Mouse (Mus musculus): ENCODE measurements at regions not wholly inside any gene's neighbourhood (a gene's known extent, or its start where the extent isn't known, plus 50 kb on each side); places are given as distances from the start of the nearest gene placed in this dataset.

GRCm38 (mm10) chr13:103499376-103499775 lies 165.1 kb upstream of the Mast4 start:
- no peaks in the 10 kb centered on the region for H3K27me3 ChIP-seq (ENCODE audit: poor library complexity, severe bottlenecking)
- no peaks in the 10 kb centered on the region for H3K9me3 ChIP-seq
- no peak overlapping the region for H3K4me3 ChIP-seq
- DNase-seq (ENCODE audit: extremely low spot score, low spot score) = no peak
- no peak overlapping the region for H3K27ac ChIP-seq
- no peaks in the 10 kb centered on the region for H3K36me3 ChIP-seq (replicated peaks)
- H3K4me1 ChIP-seq = peaks cover 6% of the 10 kb centered on the region; the same call in 1 of the 2 replicates
- WGBS = 93% methylated on average over 8 of the region's 8 CpGs

DNA sequence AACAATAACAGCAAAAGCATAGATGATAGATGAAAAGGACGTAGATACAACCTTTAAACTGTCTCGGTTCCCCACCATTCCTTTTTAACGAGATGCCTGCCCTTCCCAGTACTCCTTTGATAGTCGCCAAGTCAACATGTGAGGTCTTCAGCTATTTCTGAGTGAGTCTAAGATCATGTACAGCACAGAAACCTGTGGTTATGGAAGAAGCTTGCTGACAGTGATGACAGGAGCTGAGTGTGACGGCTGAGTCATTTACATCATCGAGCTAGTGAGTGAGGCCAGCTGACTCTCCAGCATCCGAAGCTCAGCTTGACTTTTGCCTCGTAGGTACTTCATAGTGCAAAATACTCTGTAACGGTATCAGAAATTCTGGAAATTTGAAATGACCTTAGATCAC lies 160.1 kb upstream of the Mast4 start:
- DNase-seq (ENCODE audit: extremely low spot score, low spot score) = no peak
- Histone ChIP-seq H3K9me3 (no peaks in the 10 kb centered on the region), H3K4me1 (peaks cover 22% of the 10 kb centered on the region), H3K36me3 (replicated peaks) (no peaks in the 10 kb centered on the region), H3K27me3 (ENCODE audit: poor library complexity, severe bottlenecking) (peaks cover 4% of the 10 kb centered on the region; the same call in 1 of the 2 replicates), H3K4me3 (no peak overlapping the region), H3K27ac (no peak overlapping the region)
- WGBS = 90% methylated on average over 9 of the region's 9 CpGs

- H3K4me3 ChIP-seq = no peak overlapping the region
- H3K27me3 ChIP-seq (ENCODE audit: poor library complexity, severe bottlenecking) = peaks cover 4% of the 10 kb centered on the region; the same call in 1 of the 2 replicates
- H3K4me1 ChIP-seq = peaks cover 22% of the 10 kb centered on the region
- no peaks in the 10 kb centered on the region for H3K9me3 ChIP-seq
- DNase-seq (ENCODE audit: extremely low spot score, low spot score) = no peak
- H3K27ac ChIP-seq = no peak overlapping the region
- WGBS = 88% methylated on average over 7 of the region's 7 CpGs
- H3K36me3 ChIP-seq (replicated peaks) = no peaks in the 10 kb centered on the region
Measured at GRCm38 (mm10) chr13:103493567-103493966, 159.3 kb upstream of the Mast4 start.

DNA sequence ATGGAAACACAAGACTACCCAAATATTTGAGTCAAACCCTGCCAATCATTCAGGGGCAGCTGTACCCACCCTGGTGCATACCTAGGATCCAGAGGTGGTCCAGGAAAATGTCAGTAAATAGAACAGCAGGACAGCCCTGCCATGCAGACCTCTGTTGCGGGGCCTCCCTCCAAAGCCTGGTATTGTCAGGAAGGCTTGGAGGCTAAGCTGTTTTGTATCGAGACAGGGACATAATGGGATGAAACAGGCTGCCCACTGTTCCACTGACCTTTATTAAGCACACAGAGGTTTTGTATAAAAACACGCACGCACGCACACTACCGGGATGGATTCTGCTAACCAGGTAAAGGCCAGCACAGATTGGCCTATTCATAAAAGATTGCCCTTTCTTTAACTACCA lies 155.8 kb upstream of the Mast4 start:
- no peak overlapping the region for H3K27ac ChIP-seq
- no peak overlapping the region for H3K4me3 ChIP-seq
- 24% methylated on average over 6 of the region's 6 CpGs for WGBS
- peaks cover 16% of the 10 kb centered on the region for H3K4me1 ChIP-seq
- no peaks in the 10 kb centered on the region for H3K9me3 ChIP-seq
- H3K36me3 ChIP-seq (replicated peaks) = no peaks in the 10 kb centered on the region
- DNase-seq (ENCODE audit: extremely low spot score, low spot score) = no peak
- peaks cover 4% of the 10 kb centered on the region; the same call in 1 of the 2 replicates for H3K27me3 ChIP-seq (ENCODE audit: poor library complexity, severe bottlenecking)

- H3K36me3 ChIP-seq (replicated peaks) = no peaks in the 10 kb centered on the region
- no peak overlapping the region for H3K27ac ChIP-seq
- H3K27me3 ChIP-seq (ENCODE audit: poor library complexity, severe bottlenecking) = no peaks in the 10 kb centered on the region
- WGBS = 71% methylated on average over 5 of the region's 5 CpGs
- no peaks in the 10 kb centered on the region for H3K4me1 ChIP-seq
- H3K4me3 ChIP-seq = no peak overlapping the region
- no peaks in the 10 kb centered on the region for H3K9me3 ChIP-seq
- DNase-seq (ENCODE audit: extremely low spot score, low spot score) = no peak
Measured at GRCm38 (mm10) chr13:103484092-103484491, 149.8 kb upstream of the Mast4 start.

GRCm38 (mm10) chr13:103483392-103483791 lies 149.1 kb upstream of the Mast4 start:
- DNase-seq (ENCODE audit: extremely low spot score, low spot score) = no peak
- no peaks in the 10 kb centered on the region for H3K27me3 ChIP-seq (ENCODE audit: poor library complexity, severe bottlenecking)
- WGBS = 76% methylated on average over 7 of the region's 7 CpGs
- H3K9me3 ChIP-seq = no peaks in the 10 kb centered on the region
- H3K36me3 ChIP-seq (replicated peaks) = no peaks in the 10 kb centered on the region
- no peak overlapping the region for H3K27ac ChIP-seq
- H3K4me3 ChIP-seq = no peak overlapping the region
- H3K4me1 ChIP-seq = no peaks in the 10 kb centered on the region

- no peaks in the 10 kb centered on the region for H3K36me3 ChIP-seq (replicated peaks)
- WGBS = 87% methylated on average over 6 of the region's 6 CpGs
- H3K4me1 ChIP-seq = no peaks in the 10 kb centered on the region
- DNase-seq (ENCODE audit: extremely low spot score, low spot score) = no peak
- H3K9me3 ChIP-seq = no peaks in the 10 kb centered on the region
- H3K27ac ChIP-seq = no peak overlapping the region
- H3K27me3 ChIP-seq (ENCODE audit: poor library complexity, severe bottlenecking) = no peaks in the 10 kb centered on the region
- no peak overlapping the region for H3K4me3 ChIP-seq
Measured at GRCm38 (mm10) chr13:103476328-103476727, 142.0 kb upstream of the Mast4 start.

DNA sequence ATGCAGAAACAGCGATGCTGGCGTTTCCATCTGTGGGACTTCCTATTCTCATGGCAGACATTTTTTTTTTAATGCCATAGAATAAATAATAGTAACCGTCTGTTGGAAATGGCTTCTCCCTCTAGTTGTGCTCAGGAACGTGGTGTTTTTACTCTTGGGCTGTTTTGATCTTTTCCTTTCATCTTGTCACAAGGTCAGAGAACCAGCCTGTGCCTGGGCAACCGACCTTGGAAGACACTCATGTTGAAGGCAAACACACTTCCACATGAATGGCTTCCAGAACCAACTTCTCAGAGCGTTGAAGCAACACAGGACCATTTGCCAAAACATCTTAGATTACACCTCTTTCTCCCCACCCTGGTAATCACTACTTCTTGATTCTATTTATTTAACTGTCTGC lies 137.9 kb upstream of the Mast4 start:
- Histone ChIP-seq H3K4me3 (no peak overlapping the region), H3K27me3 (ENCODE audit: poor library complexity, severe bottlenecking) (no peaks in the 10 kb centered on the region), H3K9me3 (no peaks in the 10 kb centered on the region), H3K4me1 (no peaks in the 10 kb centered on the region), H3K36me3 (replicated peaks) (no peaks in the 10 kb centered on the region), H3K27ac (no peak overlapping the region)
- no peak for DNase-seq (ENCODE audit: extremely low spot score, low spot score)
- 85% methylated on average over 6 of the region's 6 CpGs for WGBS

DNA sequence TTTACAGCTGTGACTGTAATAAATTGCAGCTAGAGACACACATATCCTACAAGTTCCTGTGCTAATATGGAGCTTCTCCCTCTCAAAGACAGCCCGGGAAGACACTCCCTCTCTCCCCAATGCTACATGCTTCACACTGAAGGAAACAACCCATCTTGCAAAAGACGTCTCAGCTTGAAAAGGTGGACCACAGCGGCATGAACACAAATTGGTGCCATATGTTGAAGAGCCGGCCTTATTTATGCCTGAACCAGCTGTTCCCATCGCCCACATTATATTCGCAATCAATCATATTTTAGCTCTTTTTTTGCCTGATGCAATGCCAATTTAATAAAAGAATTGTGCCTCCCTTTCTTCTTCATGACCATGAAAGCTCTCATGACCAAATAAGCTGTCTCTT lies 135.8 kb upstream of the Mast4 start:
- Histone ChIP-seq H3K36me3 (replicated peaks) (no peaks in the 10 kb centered on the region), H3K4me1 (no peaks in the 10 kb centered on the region), H3K9me3 (no peaks in the 10 kb centered on the region), H3K27me3 (ENCODE audit: poor library complexity, severe bottlenecking) (no peaks in the 10 kb centered on the region), H3K4me3 (no peak overlapping the region), H3K27ac (no peak overlapping the region)
- WGBS = 78% methylated on average over 6 of the region's 6 CpGs
- no peak for DNase-seq (ENCODE audit: extremely low spot score, low spot score)

DNA sequence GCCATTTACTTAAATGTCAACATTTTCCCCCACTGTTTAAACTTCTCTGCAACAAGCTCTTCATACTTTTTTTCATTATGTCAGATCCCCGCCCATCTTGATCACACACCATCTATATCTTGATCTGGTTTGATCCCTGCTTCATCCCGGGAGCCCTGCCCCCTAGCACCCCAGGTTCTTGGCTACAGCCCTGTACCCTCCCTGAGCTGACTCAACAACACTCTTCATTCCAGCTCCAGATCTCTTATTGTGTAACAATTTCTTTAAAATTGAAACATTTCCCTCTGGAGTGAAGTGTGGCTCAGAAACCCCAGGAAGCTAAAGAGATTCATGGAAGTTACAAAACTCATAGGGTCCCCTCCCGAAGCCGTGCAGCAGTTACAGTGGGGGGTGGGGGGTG lies 126.2 kb upstream of the Mast4 start:
- Histone ChIP-seq H3K4me1 (no peaks in the 10 kb centered on the region), H3K9me3 (no peaks in the 10 kb centered on the region), H3K27me3 (ENCODE audit: poor library complexity, severe bottlenecking) (no peaks in the 10 kb centered on the region), H3K36me3 (replicated peaks) (no peaks in the 10 kb centered on the region), H3K27ac (no peak overlapping the region), H3K4me3 (no peak overlapping the region)
- 89% methylated on average over 4 of the region's 4 CpGs for WGBS
- DNase-seq (ENCODE audit: extremely low spot score, low spot score) = no peak

DNA sequence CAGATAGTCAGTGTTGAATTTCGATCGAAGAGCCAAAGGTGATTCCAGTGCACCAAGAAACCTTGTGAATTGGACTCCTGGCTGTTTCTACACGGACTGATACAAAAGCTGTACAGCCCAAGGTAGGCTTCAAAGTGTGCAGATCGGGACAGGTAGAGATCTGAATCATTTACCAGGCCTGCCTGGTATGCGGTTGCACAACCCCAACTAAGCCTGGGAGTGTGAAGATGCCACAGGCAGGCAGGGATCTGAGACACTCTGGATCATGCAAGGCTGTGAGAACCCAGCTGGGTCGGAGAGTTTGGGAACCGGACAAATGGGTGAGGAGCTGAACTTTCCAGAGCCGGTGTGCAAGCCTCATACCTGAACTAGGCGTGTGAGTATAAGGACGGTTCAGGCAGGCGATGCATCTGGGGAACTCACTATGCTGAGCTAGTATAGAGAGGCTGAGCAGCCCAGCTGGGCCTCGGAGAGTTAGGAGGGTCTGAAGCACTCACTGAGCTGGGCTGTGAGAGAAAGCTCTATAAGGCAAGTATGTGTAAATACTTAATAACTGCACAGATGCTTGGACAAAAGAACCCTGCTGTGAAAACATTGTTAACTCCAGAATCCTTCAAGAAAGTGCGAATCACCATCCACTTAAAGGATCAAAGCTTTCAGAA lies 125.3 kb upstream of the Mast4 start:
- no peaks in the 10 kb centered on the region for H3K4me1 ChIP-seq
- DNase-seq (ENCODE audit: extremely low spot score, low spot score) = no peak
- no peaks in the 10 kb centered on the region for H3K9me3 ChIP-seq
- H3K4me3 ChIP-seq = no peak overlapping the region
- H3K27ac ChIP-seq = no peak overlapping the region
- H3K27me3 ChIP-seq (ENCODE audit: poor library complexity, severe bottlenecking) = no peaks in the 10 kb centered on the region
- no peaks in the 10 kb centered on the region for H3K36me3 ChIP-seq (replicated peaks)
- 90% methylated on average over 13 of the region's 13 CpGs for WGBS

DNA sequence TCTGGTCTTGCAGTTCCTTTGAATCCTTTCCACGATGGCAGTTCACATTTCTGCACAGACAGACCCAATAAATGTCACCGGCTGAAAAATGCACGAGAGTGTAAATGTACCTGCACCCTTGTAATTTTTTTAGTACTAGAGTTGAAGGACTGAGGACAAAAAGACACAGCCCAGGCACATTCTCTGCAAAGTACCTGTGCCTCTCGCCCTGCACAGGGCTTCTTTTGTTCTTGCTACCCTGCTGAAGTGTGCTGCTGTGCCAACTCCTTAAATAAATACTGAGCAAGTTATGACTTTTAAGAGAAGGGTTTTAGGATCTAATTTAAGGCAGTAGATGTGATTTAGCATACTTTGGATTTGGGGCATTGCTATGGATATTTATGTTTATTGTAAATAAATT lies 118.5 kb upstream of the Mast4 start:
- no peaks in the 10 kb centered on the region for H3K36me3 ChIP-seq (replicated peaks)
- no peak for DNase-seq (ENCODE audit: extremely low spot score, low spot score)
- no peaks in the 10 kb centered on the region for H3K4me1 ChIP-seq
- no peak overlapping the region for H3K27ac ChIP-seq
- no peaks in the 10 kb centered on the region for H3K9me3 ChIP-seq
- no peaks in the 10 kb centered on the region for H3K27me3 ChIP-seq (ENCODE audit: poor library complexity, severe bottlenecking)
- H3K4me3 ChIP-seq = no peak overlapping the region
- 83% methylated on average over 4 of the region's 4 CpGs for WGBS

DNA sequence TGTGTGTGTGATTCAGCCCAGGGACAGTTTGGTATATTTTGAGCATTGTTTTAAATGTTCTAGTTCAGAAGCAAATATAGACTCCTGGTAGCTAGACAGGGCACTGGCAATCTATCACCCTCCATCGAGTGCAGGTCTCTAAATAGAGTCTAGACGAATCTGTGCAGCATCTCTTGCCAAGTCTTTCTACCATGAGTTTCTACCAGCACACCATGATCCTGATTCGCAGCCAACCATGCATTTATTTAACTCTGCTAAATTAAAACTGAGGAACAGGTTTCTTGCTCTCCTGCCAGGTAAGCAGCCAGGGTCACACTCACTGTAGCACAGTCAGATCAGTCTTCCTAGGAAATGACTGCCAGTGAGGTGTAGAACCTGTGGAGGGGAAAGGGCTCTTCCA lies 96.3 kb upstream of the Mast4 start:
- no peak overlapping the region for H3K27ac ChIP-seq
- no peaks in the 10 kb centered on the region for H3K36me3 ChIP-seq (replicated peaks)
- WGBS = 86% methylated on average over 3 of the region's 3 CpGs
- no peaks in the 10 kb centered on the region for H3K9me3 ChIP-seq
- no peaks in the 10 kb centered on the region for H3K4me1 ChIP-seq
- no peak for DNase-seq (ENCODE audit: extremely low spot score, low spot score)
- H3K4me3 ChIP-seq = no peak overlapping the region
- H3K27me3 ChIP-seq (ENCODE audit: poor library complexity, severe bottlenecking) = no peaks in the 10 kb centered on the region

- H3K4me1 ChIP-seq = no peaks in the 10 kb centered on the region
Measured at GRCm38 (mm10) chr13:103424011-103424410, 89.7 kb upstream of the Mast4 start.

More at GRCm38 (mm10) chr13:103424011-103424410, 89.7 kb upstream of the Mast4 start:
- DNase-seq (ENCODE audit: extremely low spot score, low spot score) = no peak
- Histone ChIP-seq H3K9me3 (no peaks in the 10 kb centered on the region), H3K27ac (no peak overlapping the region), H3K4me3 (no peak overlapping the region), H3K36me3 (replicated peaks) (no peaks in the 10 kb centered on the region), H3K27me3 (ENCODE audit: poor library complexity, severe bottlenecking) (no peaks in the 10 kb centered on the region)
- 92% methylated on average over 7 of the region's 7 CpGs for WGBS
